Mouse (Mus musculus): ENCODE results near the gene Luc7l3.

DNA sequence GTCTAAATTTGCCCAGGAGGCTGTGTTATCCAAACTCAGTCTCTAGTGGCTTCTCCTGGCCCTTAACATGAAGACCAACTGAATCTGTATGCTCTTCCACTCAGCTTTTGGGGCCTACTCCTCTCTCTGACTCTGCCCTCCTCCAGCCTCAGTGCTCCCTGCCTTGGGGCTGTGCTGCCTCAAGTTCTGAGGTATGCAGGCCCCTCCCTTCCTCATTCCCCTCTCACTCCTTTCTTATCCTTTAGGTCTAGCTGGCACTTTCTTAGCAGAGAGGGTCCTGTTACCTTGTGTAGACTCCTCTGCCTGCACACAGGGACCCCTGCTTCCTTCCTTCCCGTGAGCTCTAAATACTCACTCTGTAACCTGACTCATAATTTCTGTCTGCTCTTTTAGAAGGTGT, 22.7 kb upstream of the Luc7l3 start:
- TF ChIP-seq CTCF (IDR thresholded peaks at IDR 0.05; ENCODE audit: borderline replicate concordance, insufficient read depth, low read depth, low read length) (no peak), POLR2A (IDR thresholded peaks at IDR 0.05; ENCODE audit: borderline replicate concordance, insufficient read depth, low read length) (no peak)
